Mouse (Mus musculus) megakaryocyte, embryonic 14.5 days (primary cell): ENCODE measurements at regions not wholly inside any gene's neighbourhood (a gene's known extent, or its start where the extent isn't known, plus 50 kb on each side); places are given as distances from the start of the nearest gene placed in this dataset.
A peak's percentile ranks its signal among the peaks of the same experiment; 100 is the strongest.

Source experiments
- H3K27me3 ChIP-seq: replicated peaks from 2 replicates; pipeline ENCODE3; 2012; ENCODE audit warnings: inconsistent platforms
- H3K36me3 ChIP-seq: replicated peaks from 2 replicates; pipeline ENCODE3; 2012; ENCODE audit warnings: low read length, inconsistent platforms, mixed read lengths
- H3K4me1 ChIP-seq: 2 replicates; pipeline ENCODE4 v1.6.1; 2012; ENCODE audit warnings: inconsistent platforms
- H3K4me3 ChIP-seq: replicated peaks from 2 replicates; pipeline ENCODE3; 2012; ENCODE audit warnings: moderate library complexity, mild to moderate bottlenecking, inconsistent platforms
- H3K9me3 ChIP-seq: 2 replicates; pipeline ENCODE4 v1.6.1; 2012; ENCODE audit warnings: inconsistent platforms
- FLI1 ChIP-seq: IDR thresholded peaks from 2 replicates; pipeline ENCODE4 v1.6.1; 2012; ENCODE audit warnings: low read length, inconsistent platforms, mixed read lengths
- GATA1 ChIP-seq: IDR thresholded peaks from 3 replicates; pipeline ENCODE4 v1.6.1; 2012; ENCODE audit warnings: mixed read lengths, low read length, inconsistent platforms, borderline replicate concordance

DNA sequence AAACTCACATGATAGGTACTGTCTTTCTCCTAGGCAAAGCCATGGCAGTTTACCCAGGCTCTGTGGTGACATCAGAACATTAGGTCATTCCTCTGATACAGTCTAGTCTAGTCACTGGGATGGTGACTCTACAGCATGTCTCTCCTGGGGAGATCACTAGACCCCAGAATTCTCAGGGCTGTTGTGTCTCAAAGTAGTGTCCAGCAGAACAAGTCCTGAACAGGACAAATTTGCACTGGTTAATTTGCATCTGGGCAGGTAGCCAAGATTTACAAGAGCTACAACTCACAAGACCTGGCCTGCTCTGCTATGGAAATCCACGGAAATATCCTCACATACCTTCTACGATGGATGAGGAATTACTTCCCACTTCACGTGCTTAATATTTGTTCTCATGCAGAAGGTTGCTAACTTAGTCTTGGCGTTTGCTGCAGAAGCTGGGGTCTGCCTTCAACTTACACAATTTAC is 88.2 kb upstream of the Cerkl start:
- H3K4me3 ChIP-seq, result no peak overlapping the region
- H3K9me3 ChIP-seq, result no peaks in the 10 kb centered on the region
- no peak for TF ChIP-seq GATA1
- TF ChIP-seq FLI1, result no peak
- H3K36me3 ChIP-seq, result no peaks in the 10 kb centered on the region
- no peaks in the 10 kb centered on the region for H3K27me3 ChIP-seq
- H3K4me1 ChIP-seq, result peaks cover 34% of the 10 kb centered on the region

DNA sequence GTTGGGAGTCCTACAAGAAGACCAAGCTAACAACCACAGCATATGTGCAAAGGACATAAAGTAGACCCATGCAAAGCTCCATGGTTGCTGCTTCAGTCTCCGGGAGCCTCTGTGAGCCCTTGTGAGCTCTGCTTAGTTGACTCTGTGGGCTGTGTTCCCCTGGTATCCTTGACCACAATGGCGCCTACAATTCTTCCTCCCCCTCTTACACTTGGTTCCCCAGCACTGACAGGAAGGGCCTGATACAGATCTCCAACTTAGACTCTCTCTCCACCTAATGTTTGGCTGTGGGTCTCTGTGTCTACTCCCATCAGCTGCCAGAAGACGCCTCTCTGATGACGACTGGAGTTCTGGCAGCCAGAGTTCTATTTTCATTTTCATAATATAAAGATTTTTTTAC is 88.9 kb upstream of the Itprid2 start:
- no peak for TF ChIP-seq GATA1
- no peak for TF ChIP-seq FLI1
- H3K9me3 ChIP-seq, result no peaks in the 10 kb centered on the region
- peaks cover 39% of the 10 kb centered on the region for H3K4me1 ChIP-seq
- H3K4me3 ChIP-seq, result peak overlapping the region; percentile 3
- no peaks in the 10 kb centered on the region for H3K27me3 ChIP-seq
- no peaks in the 10 kb centered on the region for H3K36me3 ChIP-seq

DNA sequence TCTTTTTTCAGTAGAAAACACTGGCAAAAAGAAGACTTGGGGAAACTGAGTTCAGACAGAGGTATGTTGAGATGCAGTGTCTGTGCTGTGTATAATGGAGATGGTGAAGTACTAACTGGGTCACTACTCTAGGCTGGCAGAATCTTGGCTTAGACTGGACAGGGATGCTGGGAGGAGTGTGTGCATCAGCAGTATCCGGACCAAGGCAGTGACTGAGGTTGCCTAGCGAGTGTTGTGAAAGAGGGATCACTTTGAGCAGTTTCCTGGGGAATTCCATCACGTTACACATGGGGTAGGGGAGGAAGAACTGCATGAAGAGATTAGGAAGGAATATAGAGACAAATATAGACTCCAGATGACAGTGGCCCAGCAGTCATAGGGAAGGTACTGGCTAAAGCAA is 87.9 kb upstream of the Itprid2 start:
- no peaks in the 10 kb centered on the region for H3K9me3 ChIP-seq
- TF ChIP-seq GATA1, result no peak
- TF ChIP-seq FLI1, result no peak
- H3K27me3 ChIP-seq, result no peaks in the 10 kb centered on the region
- H3K4me3 ChIP-seq, result peak overlapping the region; percentile 21
- H3K4me1 ChIP-seq, result peaks cover 39% of the 10 kb centered on the region
- no peaks in the 10 kb centered on the region for H3K36me3 ChIP-seq

DNA sequence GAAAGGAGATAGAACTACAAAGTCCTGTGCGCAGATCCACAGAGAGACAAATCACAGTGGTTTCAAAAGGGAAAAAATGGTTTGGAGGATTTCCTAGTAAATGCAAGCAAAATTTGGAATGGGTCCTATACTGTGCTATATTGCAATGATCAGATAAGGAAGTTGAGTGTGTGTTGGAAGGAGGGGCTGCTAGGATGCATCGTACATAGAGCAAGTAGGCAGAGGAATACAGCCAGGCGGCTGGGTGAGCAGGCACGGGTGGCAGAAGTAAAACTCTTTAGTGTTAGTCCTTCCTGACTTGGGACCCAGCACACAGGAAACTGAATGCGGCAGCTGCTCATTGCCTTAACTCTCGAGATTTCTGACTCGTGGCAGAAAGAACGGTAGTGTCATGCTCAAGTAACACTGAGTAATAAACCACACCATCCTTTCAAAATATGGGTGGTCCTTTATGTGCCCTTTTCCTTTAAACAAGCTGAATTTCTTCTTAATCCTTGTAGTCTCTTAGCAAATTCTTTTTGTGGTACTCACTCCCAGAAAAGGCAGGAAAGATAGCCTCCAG is 87.0 kb upstream of the Itprid2 start:
- Histone ChIP-seq H3K27me3 (no peaks in the 10 kb centered on the region), H3K9me3 (no peaks in the 10 kb centered on the region), H3K4me1 (peaks cover 39% of the 10 kb centered on the region), H3K36me3 (no peaks in the 10 kb centered on the region), H3K4me3 (peak overlapping the region; percentile 24)
- no peak for TF ChIP-seq FLI1
- no peak for TF ChIP-seq GATA1

DNA sequence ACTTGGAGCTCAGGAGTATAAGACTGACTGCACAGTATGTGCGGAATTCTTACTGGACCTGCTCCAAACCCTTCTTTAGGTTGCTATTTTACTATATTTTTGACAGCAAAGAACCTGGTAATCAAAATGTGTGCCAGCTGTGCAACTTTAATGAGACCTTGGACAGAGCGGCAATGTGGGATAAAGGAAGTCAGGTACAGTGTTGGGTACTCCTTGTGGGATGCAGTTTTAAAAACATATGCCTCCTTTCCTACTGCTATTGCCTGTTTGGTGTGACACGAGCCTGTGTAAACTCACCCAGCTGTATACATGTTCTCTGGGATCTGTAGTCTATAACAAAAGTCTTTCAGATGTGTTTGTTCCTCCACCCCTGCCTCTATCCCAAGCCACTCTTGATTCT is 85.4 kb upstream of the Itprid2 start:
- Histone ChIP-seq H3K9me3 (no peaks in the 10 kb centered on the region), H3K4me1 (peaks cover 39% of the 10 kb centered on the region), H3K4me3 (no peak overlapping the region), H3K36me3 (no peaks in the 10 kb centered on the region), H3K27me3 (no peaks in the 10 kb centered on the region)
- TF ChIP-seq GATA1 (no peak), FLI1 (no peak)

DNA sequence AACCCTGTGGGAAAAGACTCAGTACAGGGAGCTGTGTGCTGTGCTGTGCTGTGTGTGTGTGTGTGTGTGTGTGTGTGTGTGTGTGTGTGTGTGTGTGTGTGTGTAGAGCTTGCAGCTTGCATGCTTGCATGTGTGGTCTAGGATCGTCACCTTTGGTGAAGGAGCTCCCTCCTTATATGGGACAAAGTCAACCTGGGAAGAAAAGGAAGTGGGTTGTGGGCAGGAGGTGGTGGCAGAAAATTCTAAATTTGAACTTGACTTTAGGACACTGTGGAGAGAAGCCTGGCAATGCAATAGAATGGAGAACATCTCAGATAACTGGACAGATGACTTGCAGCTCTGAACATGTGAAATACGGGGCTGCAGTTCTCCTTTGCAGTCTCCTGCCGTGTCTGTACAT is 84.7 kb upstream of the Itprid2 start:
- no peaks in the 10 kb centered on the region for H3K27me3 ChIP-seq
- no peaks in the 10 kb centered on the region for H3K9me3 ChIP-seq
- H3K36me3 ChIP-seq, result no peaks in the 10 kb centered on the region
- H3K4me3 ChIP-seq, result no peak overlapping the region
- peaks cover 39% of the 10 kb centered on the region for H3K4me1 ChIP-seq
- no peak for TF ChIP-seq GATA1
- TF ChIP-seq FLI1, result no peak

DNA sequence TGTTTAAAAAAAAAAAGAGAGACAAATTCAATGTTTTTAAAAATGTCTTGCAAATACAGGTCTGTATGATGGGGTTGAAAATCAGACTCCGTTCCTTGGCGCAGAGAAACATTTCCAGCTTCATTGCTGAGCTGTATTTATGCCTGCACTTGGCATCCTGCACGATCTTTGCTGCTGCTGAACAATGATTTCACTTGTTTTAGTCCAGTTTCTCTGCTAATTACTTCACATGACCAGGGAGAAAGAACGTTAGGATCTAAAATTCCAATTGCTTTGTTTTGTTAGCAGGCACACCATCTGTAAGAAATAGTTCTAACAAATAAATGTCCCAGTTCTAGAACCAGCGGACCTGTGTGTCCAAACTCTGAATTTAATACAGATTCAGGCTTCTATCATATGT is 82.7 kb upstream of the Itprid2 start:
- Histone ChIP-seq H3K4me3 (no peak overlapping the region), H3K4me1 (peaks cover 24% of the 10 kb centered on the region), H3K27me3 (no peaks in the 10 kb centered on the region), H3K36me3 (no peaks in the 10 kb centered on the region), H3K9me3 (no peaks in the 10 kb centered on the region)
- no peak for TF ChIP-seq FLI1
- no peak for TF ChIP-seq GATA1

DNA sequence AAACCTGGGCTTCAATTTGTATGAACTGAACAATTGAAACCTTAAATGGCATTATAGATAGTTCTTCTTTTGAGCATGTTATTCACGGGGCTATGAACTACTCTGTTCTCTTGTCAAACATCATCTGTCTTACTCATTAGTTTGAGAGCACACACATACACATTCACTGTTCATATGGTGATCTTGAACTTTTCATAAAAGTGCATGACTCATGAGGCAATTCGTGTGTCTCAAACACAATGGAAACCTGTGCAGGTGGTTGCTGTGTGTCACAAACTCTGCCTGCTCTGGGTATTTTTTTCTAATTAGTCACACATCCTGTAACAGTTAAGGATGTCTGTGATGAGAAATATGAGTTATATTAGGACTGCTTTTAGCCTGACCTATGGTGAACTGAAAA is 79.8 kb upstream of the Itprid2 start:
- Histone ChIP-seq H3K27me3 (no peaks in the 10 kb centered on the region), H3K4me1 (peaks cover 4% of the 10 kb centered on the region), H3K9me3 (no peaks in the 10 kb centered on the region), H3K4me3 (no peak overlapping the region), H3K36me3 (no peaks in the 10 kb centered on the region)
- TF ChIP-seq GATA1 (no peak), FLI1 (no peak)

DNA sequence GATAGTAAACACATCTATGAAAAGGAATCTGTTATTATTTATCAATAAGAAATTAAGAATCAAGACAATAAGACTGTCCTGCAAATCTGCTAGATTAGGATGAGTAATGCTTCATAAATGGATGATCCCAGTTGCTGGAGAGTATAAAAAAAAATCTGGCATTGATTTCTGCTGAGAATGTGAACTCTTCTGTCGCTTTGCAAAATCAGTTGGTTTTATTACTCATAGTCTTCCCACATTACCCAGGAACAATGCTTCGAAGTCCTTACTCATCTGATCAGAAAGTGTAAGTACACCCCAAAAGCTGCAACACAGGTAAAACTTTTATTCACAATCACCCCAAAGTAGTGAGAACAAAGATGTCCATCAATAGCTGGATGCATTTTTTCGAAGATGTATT is 77.8 kb upstream of the Itprid2 start:
- H3K27me3 ChIP-seq, result no peaks in the 10 kb centered on the region
- H3K36me3 ChIP-seq, result no peaks in the 10 kb centered on the region
- H3K9me3 ChIP-seq, result no peaks in the 10 kb centered on the region
- no peak overlapping the region for H3K4me3 ChIP-seq
- H3K4me1 ChIP-seq, result no peaks in the 10 kb centered on the region
- no peak for TF ChIP-seq FLI1
- TF ChIP-seq GATA1, result no peak

DNA sequence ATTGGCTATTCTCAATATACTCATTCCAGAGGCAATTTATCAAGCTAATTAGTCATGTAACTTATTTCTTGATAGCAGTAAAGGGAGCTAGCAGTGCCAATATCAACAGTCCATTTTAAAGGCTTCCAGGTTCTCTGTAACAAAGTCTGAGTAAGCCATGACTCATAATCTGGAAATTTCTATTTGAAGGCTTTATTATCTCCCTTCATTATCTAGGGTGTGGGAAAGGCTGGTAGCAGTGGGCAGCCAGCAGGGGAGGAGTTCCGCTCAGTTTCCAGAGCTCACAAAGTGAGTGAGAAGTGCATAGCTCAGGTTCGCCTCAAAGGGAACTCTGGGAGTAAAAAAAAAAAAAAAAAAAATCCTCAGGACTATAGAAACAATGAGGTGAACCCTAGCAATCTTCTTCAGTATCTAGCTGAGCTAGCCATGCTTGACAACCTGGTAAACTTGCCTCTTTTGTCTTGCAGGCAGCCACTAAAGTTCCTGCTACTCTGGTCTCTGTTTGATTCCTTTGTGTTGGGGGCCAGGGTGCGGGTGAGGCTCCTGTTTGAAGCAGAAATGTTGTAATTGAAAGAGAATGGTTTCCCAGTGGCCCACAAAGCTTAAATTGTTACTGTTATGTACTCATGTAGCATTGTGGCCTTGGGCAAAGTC is 68.7 kb upstream of the Itprid2 start:
- H3K27me3 ChIP-seq, result no peaks in the 10 kb centered on the region
- TF ChIP-seq GATA1 (no peak), FLI1 (no peak)
- H3K4me1 ChIP-seq, result peaks cover 21% of the 10 kb centered on the region
- H3K4me3 ChIP-seq, result no peak overlapping the region
- no peaks in the 10 kb centered on the region for H3K9me3 ChIP-seq
- no peaks in the 10 kb centered on the region for H3K36me3 ChIP-seq

DNA sequence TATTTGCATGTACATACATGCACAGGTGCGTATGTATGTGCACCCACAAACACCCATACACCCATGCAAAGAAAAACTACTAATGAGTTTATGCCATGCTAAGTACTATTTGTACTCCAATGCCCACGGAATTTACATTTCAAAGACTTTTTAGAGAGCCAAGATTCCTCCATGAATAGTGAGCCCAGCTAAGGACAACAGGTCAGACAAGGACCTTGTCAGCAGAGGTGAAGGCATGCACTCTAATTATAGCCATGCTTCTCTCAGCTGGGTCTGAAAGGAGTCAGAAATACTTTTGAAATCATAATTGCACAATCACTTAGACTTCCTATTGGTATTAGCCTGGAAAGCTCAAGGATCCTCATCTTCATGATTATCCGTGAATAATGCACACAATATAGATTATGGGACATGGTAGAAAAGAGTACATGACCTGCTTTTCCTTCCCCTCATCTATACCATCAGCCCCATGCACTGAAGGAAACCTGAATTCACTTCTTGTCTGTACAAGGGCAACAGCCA is 67.7 kb upstream of the Itprid2 start:
- H3K4me3 ChIP-seq, result no peak overlapping the region
- peaks cover 27% of the 10 kb centered on the region for H3K4me1 ChIP-seq
- no peaks in the 10 kb centered on the region for H3K27me3 ChIP-seq
- no peaks in the 10 kb centered on the region for H3K9me3 ChIP-seq
- H3K36me3 ChIP-seq, result no peaks in the 10 kb centered on the region
- TF ChIP-seq FLI1, result no peak
- no peak for TF ChIP-seq GATA1
